Mouse (Mus musculus) MEL-GATA-1-ER (cell line): ENCODE measurements around the gene Gstt1.

Experiments used
- DNase-seq: peaks from one replicate; pipeline ENCODE4 v3.0.0-alpha.2; 2012; ENCODE audit warnings: low read depth; ENCODE audit errors: extremely low read depth

The Gstt1 gene

DNA sequence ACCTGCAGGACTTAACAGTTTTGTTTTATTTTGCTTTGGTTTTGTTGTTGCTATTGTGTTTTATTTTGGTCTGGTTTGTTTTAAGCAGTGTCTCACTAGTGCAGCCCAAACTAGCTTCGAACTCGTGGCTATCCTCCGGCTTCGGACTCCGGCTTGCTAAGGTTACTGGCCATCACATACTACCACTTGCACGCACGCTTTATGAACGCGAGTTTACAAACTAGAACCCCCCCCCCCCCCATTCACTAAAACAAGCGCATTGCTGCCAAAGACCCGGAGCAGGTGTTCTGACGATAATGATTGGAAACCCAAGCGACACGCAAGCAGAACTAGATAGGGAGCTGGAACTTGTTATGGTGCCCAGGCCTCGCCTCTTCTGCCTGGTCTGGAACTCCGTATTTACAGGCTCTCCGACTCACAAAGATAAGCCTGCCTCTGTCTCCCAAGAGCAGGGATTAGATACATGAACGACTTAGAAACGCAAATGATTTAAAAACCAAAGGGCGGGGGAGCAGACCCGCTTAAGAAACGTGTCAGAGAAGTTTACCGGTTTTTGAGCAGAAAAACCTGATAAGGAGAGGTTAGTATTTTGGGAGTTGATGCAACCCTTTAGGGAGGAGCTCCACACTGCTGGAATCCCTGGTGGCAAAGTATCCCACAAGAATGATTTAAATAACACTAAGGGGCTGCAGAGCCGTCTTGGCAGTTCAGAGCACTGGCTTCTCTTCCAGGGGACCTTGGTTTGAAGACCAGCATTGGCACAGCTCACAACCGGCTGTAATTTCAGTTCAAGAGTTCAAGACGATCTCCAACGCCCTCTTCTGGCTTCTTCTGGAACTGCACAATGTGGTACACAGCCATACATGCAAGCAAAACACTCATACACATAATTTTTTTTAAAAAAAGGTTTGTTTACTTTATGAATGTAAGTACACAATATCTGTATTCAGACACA lies 33.6 kb downstream of the Gstt1 start:
- DNase-seq, result peak; percentile 88

DNA sequence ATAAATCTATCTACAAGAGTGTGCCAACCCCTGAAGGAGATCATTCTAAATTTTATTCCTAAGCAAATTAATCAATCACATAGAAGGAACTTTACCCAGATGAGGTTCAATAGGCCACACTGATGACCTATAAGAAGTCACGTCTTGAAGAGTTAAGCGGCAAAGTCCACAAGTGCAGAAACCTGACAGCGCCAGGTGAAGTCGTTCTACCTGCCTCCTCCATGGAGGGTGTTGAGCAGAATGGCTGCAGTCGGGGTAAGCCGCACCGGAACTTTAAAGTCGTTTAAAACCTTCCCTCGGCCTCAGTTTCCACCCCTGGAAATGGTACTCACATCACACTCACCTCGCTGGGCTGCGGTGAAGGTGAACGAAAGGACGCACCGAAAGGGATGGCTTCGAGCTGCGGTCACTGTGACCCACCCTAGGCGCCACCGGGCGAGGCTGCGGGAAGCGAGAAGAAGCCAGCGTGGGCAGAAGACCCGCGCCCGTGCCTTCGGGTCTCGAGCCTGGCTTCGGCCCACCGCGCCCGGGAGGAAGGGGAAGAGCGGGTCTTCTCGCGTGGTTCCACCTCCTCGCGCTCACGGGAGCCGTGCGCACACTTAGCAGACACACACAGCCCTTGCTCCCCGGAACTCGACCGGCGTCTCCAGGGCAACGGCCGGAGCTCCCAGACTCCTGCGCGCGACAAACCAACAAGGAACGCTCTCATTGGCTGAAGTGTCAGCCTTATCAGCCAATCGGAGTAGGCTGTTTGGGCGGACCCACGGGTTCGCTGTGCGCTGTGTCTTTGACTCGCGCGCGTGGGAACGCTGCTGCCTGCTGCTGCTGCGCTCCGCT lies 34.5 kb downstream of the Gstt1 start, which contains the start of gene Cabin1:
Gene Cabin1 (minus strand): TSS at position 660 of the 837 bp plus-strand sequence.
- DNase-seq, result peak; percentile 96

DNA sequence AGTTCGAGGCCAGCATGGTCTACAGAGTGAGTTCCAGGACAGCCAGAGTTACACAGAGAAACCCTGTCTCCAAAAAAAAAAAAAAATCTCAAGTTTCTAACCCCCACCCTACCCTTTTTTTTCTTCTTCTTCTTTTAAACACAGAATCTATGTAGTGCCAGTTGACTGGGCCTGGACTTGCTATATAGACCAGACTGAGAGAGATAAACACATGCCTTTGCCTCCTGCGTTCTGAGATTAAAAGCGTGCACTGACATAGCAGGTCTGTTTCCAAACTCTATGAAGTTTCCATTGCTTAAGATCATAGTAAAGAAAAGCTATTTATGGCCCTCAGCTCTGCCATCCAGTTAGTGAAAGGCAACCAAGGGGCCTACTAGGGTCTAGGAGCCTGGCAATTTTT lies 36.0 kb downstream of the Gstt1 start:
- DNase-seq, result peak; percentile 65

DNA sequence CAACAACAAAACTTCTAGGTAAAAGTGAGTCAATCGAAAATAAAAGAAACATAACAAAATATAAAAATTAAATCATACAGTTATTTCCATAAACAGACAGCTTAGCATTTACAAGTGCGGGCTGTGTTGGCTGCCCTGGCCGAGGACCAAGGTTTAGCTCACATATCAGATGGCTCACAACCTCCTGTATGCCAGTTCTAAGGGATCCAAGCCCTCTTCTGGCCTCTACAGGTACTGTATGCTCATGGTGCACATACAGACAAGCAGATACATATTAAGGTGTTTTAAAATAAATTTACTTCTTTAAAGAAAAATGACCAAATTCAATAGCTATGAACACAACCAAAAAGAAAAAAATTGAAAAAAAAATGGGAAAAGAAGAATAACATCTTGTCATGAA lies 38.1 kb downstream of the Gstt1 start:
- no peak for DNase-seq

DNA sequence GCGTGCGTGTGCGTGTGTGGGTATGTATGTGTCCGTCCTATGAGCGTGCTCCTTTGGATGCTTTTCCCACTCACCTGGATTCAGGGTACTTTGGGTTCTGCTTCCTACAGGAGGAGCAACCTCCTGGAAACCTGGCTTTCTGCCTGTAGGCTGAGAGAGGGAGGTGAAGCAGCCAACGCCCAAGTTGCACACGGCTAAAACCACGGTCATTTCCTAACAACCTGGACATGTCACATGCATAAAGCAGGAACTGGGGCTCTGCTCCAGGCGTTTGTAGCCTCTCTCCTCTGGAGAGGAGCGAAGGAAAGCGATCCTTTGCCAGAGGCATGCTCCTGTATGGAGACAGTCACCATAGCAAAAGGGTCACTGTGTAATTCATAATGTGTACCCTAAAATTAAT lies 41.7 kb downstream of the Gstt1 start:
- no peak for DNase-seq

DNA sequence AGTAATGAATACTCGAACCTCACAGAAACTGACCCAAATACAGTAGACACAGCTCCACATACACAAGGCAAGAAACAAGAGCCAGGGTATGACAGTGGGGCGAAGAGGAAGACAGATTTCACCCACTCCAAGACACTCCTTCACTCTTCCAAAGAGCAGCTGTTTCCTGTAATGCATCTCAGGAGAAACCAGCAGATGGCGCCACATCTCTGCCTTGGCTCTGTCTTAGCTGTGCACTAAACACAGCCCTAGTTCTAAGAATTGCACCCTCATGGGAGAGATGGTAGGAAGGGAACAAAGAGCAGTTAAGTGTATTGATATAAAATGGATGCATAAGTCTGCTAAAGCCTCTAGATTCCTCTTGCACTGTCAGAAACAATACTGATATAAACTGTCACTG lies 54.4 kb downstream of the Gstt1 start:
- DNase-seq, result peak; percentile 33

DNA sequence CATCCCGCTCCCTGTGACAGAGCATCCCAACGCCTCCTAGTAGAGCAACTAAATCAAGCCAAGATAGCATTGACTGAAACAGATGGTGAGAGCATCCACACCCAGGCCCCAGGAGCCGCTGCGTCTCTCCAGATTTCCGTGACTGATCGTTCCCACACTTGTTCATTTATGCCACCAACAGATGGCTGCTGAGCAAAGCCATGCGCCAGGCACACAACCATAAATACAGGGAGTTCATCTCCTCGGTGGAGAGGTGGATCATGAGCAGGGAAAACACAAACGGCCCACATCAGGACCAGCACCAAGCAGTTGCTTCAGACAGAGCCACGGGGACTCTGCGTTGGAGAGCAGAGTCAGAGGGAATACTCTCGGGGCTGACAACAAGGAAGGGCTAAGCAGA lies 55.0 kb downstream of the Gstt1 start:
- no peak for DNase-seq

DNA sequence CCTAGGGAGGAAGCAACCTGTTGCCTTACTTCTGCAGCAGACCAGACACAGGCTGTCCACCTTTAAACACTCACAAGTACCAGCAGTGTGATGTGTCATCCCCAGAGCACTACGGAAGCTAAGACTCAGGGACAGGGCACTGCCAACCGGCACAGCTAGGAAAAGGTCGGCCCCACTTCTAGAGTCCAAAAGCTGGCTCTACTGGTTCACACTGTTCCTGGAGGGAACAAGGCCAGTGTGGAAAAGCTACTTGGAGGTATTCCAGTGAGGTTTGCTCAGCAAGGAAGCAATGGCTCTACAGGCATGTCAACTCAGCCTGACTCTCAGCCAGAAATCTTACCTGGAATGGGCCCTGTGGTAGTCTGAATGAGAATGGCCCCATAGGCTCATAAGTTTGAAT lies 57.5 kb downstream of the Gstt1 start:
- DNase-seq, result no peak
